Mouse (Mus musculus) brain, adult 2 months (tissue): ENCODE data around the gene Cnpy1.
A peak's percentile ranks its signal among the peaks of the same experiment; 100 is the strongest.

Experiments
- DNase-seq: peaks from one replicate; pipeline ENCODE4 v3.0.0; 2011; ENCODE audit warnings: low read depth, low spot score

Gene Cnpy1

DNA sequence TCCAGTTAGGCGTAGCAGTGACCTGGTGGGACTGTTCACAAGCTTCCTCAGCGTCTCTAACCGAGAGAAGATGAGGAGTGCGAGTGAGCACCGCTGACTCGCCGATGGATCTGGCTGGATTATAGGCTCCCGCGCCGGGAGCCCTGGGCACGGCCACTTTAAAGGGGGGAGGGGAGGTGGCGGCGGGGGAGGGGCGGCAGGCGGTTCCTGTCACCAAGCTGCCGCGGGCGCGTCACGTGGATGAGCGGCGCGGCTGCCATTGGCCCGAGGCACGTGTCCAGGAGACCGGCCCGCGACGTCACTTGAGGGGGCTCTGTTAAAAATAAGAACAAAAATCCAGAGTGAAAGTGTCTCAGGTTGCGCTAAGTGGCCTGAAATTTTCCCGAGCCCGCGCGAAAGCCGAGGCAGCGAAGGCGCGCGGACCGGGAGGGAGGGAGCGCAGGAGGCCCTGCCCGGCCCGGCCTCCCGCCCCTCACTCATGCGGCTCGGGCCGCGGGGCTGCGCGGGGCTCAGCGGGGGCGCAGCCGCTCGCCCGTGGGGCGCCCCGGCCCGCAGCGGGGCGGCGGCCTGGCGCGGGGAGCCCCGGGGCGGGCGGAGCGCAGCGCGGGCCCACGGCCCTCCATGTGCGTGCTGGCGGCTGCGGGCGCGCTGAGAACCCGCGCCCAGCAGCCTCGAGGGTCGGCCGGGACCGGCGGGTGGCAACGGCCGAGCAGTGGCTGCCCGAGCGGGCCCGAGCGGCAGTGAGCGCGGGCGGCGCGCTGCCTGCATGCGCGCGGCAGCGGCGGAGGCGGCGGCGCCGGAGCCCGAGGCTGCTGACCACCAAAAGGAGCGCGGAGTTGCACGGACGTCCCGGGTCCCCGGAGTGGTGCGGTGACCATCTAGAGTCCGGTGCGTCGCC is 80.0 kb downstream of the Cnpy1 start, which contains the start of gene En2:
Gene En2 (plus strand): TSS at position 337 of the 898 bp plus-strand sequence.
- peak; percentile 97 for DNase-seq

DNA sequence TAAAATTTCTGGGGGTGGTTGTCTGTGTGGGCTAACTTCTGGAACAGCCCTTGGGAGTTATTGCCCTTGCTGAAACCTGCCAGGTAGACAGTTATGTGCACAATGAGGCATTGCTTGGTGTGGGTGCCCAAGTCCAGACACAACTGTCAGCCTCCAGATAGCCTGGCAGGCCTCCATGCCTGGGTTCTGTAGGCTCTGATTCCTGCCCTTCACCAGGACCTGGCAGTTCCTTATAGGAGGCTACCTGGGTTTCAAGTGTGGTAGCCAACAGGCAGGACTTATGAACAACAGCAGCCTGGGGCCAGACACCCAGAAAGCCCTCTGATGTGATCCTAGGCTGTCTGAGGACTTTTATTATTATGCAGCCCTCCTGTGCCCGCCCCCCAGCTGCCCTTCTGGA is 81.7 kb downstream of the Cnpy1 start:
- DNase-seq = no peak

DNA sequence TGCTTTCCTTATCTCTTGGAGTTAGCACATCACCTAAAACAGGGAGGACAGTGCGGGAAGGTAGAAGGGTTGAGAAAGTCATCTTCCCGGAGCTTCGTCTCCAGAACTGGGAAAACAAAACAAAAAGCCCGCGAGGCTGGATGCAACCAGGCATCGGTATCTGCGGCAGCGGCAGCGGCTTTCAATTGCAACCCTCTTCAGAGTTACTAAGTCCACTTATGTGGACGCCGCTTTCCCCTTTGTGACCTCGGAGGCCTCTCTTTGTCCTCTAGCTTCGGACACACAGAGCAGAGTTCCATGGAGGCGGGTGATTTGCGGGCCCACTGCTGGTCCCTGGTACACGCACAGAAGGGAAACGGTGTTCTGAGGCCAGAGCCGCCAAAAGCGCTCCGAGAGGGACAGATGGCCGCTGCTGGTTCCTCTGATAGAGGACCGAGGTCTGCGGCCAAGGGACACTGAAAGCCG is 83.6 kb downstream of the Cnpy1 start:
- DNase-seq = peak; percentile 92

DNA sequence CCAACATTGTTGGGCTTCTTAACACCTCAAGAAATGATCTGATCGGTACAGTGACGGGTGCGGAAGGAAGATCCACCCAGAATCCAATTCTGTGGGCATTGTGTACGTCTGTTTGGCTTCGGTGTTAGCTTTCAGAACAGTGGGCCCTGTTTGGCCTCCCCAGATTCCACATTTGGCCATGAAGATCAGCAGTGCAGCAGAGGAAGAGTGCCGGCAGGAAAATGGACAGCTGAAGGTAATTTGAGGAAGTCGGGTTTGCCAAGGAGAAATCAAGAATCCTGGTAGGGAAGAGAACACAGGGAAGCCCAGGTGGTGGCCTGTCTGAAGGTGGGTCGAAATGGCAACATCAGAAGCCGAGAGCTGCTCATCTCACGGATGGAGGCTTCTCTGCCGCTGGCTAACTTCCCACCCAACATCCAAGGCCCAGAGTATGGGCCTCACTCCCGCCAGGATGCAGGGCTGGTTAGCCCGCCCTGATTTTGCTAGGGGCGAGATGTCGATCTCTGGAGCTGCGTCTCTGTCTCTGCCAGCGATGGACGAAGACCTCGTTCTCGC is 84.1 kb downstream of the Cnpy1 start:
- DNase-seq = peak; percentile 28

DNA sequence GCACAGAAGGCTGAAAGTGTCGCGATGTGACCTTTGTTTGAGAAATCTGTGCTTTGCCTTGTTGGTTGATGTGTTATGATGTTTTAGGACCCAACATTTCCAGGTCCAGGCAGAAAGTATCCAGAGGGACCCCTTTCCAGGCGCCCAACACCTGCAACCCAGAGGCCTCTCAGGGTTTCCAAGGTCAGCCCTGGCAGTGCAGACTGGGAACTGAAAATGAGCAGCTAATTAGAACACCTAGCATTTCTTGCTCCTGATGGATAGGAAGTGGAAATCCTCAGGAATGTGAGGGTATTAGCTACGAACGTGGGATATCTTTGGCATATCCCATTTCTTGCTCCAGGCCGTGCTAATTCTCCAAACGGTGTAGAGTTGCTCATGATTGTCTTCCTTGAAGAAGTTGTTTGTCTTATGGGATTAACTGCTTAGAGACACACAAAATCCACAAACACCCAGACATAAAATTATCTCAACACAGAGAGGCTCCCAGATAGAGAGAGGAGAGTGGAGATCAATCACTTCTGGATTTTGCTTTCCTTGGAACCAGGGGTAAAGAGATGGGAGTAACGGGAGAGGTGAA is 85.6 kb downstream of the Cnpy1 start:
- DNase-seq = no peak

DNA sequence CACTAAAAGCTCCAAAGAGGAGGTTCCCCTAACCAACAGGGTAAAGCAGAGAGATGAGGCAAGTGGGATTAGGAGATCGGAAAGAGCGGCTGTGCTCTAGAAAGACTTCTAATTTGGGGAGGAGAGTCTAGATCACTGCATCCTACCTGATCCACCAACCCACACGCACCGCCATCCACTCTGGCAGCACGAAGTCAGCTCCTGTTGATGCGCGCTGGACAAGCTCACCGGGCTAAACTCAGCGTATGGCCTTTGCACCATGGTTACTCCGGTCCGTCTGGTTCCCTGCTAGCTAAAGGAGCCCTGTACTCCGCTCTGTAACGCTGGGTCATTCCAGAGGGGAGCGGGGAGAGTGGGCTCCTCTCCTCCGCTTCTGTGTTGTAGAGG is 86.5 kb downstream of the Cnpy1 start:
- no peak for DNase-seq

DNA sequence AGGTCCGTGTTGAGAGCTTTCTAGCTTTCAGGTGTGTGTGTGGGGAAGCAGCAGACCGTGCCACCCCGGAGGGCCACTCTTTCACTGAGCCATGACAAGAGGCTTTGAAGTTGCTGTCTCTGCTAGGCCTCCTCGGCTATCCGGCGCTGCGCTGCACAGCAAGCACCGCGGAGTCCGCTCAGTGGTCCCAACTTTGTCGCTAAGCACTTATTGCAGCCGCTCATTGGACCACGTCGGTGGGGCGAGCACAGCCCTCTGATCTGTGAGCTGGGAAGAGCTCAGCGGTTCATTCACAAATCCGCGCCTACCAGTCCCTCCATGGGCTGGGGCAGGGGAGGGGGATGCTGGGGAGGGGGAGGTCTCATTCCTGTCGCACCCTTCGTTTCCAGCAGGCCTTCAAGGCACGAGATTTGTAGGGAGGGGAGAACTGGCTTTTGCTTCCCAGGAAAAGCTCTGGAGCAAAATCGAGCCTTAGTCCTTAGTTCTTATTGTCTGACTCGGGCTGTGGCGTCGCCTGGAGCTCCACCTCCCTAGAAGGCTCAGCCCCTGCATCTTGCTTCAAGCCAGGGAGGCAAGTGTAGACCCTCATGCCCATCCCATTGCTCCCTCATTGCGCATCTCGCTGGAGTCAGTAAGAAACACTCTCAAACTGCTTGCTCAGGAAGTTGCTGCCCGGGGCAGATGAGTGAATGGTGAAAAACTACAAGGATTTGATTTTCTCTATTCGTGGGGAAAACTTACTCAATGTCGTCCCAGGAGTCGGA is 87.1 kb downstream of the Cnpy1 start:
- no peak for DNase-seq

DNA sequence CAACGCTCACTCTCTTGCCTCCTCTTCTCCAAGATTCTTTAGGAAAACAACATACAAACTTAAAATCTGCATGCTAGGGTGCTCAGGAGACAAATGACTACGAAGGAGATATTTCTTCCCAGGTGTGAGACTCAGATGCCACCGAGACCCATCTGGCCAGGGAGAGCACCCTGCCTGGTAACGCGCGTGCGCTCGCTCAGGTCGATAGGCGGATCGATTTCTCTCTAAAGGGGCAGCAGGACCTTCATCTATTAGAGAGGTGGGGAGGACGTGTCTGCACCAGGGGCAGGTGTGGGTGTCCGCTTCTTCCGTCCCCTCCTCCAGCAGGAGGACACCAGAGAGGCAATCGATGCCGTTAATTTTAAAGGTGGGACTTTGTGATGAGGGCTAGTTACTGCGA is 87.8 kb downstream of the Cnpy1 start:
- no peak for DNase-seq

DNA sequence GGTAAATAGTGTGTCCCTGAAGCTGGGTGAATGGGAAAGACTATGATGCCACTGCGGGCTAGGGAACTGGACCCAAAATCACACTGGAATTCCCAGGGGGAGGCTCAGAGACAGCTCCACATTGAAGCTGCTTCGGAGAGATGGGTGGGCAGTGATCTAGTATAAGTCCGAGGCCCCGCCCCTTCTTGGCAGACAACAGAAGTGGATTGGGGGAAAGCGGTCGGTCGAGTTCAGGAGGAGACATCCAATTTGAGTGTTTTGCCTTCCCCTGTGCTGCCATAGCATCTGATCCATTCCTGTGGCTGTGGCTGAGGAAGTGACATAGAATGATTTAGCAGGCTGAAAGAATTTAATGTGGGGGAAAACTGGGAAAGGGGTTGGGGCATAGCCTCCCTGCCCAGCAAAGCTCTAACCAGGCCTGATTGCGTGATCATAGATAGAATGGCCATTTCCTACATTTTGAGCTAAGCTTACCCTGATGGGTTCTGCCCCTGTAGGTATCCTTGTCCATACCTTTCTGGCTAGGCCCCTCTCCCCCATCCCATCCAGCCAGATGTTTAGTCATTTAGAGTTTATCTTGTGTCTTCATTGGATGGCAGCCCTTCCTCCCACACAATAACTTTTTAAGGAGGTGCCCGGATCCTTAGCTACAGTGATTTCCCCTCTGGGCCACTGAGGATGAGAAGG is 88.4 kb downstream of the Cnpy1 start:
- no peak for DNase-seq
